Mouse (Mus musculus) urinary bladder, postnatal 14 days (tissue): ENCODE measurements around the gene Tent4b.

Experiments
- DNase-seq: peaks from one replicate; pipeline ENCODE4 v3.0.0; 2021; ENCODE audit warnings: low spot score

Gene Tent4b

DNA sequence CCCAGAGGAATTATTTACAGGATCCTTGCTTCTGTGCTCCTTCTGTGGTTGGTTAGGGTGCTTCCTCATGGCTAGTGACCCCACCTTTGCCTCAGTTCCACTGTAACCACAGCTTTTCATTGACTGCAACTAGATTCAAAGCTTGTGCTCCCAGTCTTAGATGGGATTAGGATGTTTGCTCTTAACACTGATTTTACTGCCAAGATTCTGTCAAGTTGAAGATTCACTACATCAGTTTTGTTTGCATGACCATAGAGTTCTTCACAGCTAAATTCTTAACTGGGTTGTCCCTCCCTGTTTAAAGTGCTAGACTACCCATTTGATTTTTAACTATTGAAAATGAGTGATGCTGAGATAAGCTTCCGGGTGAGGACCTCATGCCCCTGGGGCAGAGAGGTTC lies 29.3 kb downstream of the Tent4b start:
- DNase-seq, result no peak

GRCm38 (mm10) chr8:88228800-88229199 lies 29.8 kb downstream of the Tent4b start:
- DNase-seq, result no peak

DNA sequence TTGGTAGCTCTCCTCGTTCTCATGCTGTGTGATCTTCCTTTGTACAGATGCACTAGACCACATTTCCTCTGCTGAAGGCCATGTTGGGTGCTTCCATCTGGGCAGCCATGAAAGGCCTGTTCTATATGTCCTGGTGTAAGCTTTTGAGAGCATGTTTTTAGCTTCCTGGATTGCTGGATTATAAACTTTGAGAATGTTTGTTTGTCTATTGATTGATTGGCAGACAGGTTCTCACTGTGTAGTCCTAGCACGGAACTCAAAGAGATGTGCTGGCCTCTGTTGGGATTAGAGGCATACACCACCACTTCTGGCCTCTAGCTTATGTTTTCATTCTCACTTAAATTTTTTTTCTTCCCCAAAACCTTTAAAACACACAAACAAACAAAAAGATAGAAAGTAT lies 37.7 kb downstream of the Tent4b start:
- DNase-seq, result no peak

- no peak for DNase-seq
Observed at GRCm38 (mm10) chr8:88237606-88238005, 38.6 kb downstream of the Tent4b start.

GRCm38 (mm10) chr8:88239277-88239676 lies 40.3 kb downstream of the Tent4b start:
- no peak for DNase-seq

- no peak for DNase-seq
Observed at GRCm38 (mm10) chr8:88241871-88242270, 42.9 kb downstream of the Tent4b start.

- DNase-seq, result peak; percentile 51
Observed at GRCm38 (mm10) chr8:88244298-88244697, 45.3 kb downstream of the Tent4b start.

DNA sequence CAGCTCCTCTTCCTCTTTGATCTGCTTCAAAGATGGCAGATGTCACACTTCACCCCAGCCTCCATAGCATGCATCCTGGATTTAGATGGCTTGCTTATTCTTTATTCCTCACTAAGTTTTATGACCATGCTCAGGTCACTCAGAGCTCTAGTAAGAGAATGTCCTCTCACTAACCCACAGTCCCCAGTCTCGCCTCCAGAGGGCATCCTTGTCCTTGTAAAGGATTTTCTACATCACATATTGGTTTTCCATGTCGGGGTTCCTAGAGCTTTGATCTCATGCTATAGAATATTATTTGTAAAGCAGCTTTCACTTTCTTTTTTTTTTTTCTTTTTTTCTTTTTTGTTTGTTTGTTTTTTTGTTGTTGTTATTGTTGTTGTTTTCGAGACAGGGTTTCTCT lies 53.8 kb downstream of the Tent4b start:
- peak; percentile 50 for DNase-seq

GRCm38 (mm10) chr8:88254957-88255356 lies 55.9 kb downstream of the Tent4b start:
- DNase-seq, result no peak

DNA sequence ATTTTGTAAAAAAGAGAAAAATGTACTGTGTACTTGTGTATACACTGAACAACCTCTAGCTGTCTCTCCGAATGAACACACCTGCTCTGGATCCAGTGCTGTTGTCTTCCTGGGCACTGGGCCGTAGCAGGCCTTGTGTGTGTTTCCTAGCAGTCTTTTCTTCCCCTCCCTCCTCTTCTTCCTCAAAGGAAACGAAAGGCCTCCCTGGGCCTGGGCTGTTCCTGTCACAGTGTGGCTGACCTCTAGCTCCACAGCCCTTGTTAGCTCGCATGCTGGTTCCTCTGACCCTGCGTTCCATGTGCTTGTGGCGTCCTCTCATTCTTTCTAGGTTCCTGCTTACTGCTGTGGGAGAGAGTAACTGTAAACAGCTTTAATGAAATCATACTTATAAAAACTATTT lies 59.0 kb downstream of the Tent4b start:
- DNase-seq, result no peak

- DNase-seq, result no peak
Observed at GRCm38 (mm10) chr8:88258544-88258943, 59.5 kb downstream of the Tent4b start.

GRCm38 (mm10) chr8:88260466-88260980 lies 61.5 kb downstream of the Tent4b start:
- DNase-seq, result no peak

DNA sequence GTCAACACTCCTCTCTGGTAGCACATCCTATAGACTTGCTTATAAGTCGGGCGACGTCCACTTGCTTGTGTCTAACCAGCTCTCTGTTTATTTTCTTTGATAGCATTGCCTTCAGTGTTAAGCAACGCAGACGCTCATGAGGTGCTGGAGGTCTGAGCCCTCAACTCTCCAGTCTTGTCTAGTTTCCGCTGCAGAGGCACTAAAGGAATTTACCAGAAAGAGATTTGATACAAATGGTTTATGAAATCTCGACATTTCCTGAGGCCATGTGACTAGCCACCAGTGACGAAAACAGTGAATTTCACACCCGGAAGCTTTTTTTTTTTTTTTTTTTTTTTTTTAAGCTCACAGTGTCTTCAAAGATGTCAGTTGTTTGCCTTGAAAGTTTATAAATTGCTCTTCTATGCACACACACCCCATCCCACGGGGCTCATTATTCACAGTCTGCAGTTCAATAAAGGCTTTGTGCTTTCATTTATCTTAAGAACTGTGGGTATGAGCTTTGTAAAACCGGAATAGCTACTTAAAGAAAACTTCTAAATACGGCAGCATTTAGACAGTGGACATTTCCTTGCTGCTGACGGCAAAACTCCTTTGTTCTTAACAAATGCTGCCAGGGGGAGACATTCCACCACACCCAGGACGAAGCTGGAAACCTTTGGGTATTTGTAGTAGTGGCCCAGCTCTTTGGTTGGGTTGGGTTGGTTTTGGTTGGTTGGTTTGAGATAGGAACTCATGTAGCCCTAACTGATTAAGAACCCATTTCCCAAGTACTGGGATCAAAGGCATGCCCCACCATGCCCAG lies 64.0 kb downstream of the Tent4b start:
- DNase-seq, result no peak

DNA sequence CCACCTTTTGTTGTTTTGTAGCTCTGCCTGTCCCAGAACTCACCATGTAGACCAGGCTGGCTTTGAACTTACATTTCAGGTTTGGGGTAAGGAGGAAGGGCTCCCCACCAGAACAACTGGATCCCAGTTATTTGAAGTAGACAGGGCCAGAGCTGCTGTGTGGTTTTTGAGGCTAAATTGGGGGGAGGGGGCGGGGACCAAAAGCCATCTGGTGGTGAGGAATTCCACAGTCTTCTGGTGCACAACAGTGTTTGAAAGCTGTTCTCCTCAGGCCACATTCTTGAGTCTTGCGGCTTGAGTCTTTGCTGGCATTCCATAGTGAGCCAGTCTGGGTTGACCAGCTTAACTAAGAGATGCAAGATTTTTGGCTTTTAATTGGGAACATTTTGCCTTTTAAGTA lies 66.5 kb downstream of the Tent4b start:
- DNase-seq, result no peak

DNA sequence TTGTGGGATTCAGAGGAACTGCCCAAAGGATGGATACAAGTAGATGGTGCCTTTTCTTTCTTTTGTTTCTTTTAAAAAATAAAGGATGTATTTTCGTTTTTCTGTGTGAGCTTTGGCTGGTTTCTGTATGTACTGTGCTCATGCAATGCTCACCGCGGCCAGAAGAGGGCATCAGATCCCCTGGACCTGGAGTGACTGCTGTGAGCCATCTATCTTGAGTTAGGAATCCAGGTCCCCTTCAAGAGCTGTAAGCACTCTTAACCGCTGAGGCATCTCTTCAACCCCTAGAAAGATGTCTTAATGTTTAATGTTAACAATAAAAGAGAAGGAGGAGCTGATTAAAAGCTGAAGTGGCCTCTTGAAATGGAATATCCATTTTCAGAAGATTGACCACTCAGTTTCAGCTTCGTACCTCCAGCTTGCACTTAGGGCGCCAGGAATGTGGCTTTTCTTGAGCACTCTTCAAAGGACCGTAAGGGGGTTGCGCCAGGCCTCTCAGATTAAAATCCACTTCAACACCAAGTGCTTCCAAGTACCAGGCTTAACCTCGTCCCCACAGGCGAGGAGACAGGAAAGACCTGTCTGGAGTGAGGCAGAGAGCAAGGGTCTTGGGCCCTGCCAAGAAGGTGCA lies 67.3 kb downstream of the Tent4b start:
- DNase-seq, result peak; percentile 84

GRCm38 (mm10) chr8:88266801-88267403 lies 67.9 kb downstream of the Tent4b start:
- no peak for DNase-seq

GRCm38 (mm10) chr8:88269107-88269875 lies 70.3 kb downstream of the Tent4b start:
- DNase-seq, result no peak

DNA sequence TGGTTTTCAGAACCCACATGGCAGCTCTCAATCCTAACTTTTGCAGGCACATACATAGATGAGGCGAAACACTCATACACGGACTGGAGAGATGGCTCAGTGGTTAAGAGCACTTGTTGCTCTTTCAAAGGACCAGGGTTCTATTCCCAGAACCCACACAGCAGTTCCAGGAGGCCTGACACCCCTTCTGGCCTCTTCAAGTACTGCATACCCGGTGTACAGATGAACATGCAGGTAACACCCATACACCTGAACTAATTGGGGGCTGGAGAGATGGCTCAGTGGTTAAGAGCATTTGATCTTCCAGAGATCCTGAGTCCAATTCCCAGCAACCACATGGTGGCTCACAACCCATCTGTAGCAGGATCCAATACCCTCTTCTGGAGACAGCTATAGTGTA lies 71.1 kb downstream of the Tent4b start:
- no peak for DNase-seq

DNA sequence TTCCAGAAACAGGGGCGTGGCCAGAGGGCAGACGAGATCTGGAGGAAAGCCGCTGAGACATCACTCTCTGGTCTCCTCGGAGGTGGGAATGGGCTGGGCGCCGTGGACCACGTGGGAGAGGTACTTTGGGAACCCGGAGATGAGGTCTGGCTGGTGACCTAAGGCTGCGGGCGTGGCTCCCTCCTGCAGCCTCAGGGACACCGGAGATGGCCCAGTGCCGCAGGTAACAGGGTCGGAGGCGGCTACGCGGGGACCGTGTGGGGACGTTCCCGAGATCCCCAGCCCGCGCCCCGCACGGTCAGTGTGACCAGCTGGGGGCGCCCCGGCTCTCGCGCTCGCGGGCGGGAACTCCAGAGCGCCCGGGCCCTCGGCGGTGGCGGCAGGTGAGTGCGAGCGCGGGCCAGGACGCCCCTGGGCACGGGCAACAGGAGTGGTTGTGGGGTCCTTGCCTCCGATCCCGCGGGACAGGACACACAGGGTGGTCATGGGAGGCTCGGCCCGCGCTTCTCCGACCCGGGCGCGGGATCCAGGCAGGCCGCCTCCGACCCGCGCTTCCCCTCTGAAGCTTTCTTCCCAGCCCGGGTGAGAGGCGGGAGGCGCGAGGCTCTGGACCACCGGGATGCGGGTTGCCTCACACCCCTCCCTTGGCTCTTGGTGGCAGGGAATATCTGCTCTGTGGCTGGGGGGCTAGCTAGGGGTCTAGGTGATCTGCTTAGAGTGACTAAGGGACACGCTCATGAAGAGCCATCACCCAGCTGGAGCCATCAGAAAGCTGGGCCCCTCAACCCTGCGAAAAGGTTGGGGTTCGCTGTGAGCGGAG lies 73.4 kb downstream of the Tent4b start, which contains the start of gene Adcy7:
TSS of gene Adcy7 (plus strand) at position 173 of the 820 bp plus-strand sequence.
- peak; percentile 56 for DNase-seq

GRCm38 (mm10) chr8:88273051-88273430 lies 74.0 kb downstream of the Tent4b start:
- no peak for DNase-seq

DNA sequence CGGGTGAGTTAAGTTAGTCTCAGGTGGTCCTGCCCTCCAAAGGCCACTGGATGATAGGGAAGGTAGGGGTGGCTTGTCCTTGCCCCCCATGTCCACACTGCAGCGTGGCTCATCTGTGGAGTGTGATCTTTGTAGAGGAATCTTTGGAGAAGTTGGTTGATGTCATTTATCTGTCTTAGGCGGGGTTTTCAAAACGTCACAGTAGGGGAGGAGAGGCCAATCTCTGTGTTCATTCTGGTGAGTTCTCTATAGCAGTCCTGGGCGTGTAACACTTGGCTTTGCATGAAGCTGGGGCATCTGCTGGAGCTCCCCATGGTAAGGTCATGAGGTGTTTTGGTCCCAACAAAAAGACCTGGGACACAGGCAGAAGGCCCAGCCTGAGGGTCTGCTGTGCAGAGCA lies 75.1 kb downstream of the Tent4b start:
- no peak for DNase-seq
